Comparison of ENCODE assay signal across 8 mouse cellular contexts in genomic region chr11:113165069-113165795, GRCm38 (mm10).
DNase-seq lines count a peak whose midpoint lies in the region; ATAC-seq and TF ChIP-seq lines count a peak whose summit lies in the region.

No protein-coding gene starts in this region.

- ATAC-seq in forebrain, embryonic 12.5 days (ENCODE audit: low FRiP score): peak; percentile 69
- ATAC-seq in heart, embryonic 15.5 days (replicated peaks; ENCODE audit: insufficient number of reproducible peaks, insufficient read depth, low FRiP score, low read depth): peak; percentile 76
- peak; percentile 36; the same call in 1 of the 2 replicates for ATAC-seq in liver, embryonic 14.5 days (ENCODE audit: insufficient read depth)
- ATAC-seq in neural tube, embryonic 12.5 days (ENCODE audit: low FRiP score, low read depth): peak; percentile 67

- peak overlapping the region; percentile 53; the same call in 1 of the 2 replicates for H3K27ac ChIP-seq in brown adipose tissue, adult 24 weeks (replicated peaks; ENCODE audit: low read depth, low read length)
- peak overlapping the region; percentile 77 for H3K27ac ChIP-seq in forebrain, embryonic 12.5 days
- H3K27ac ChIP-seq in heart, embryonic 15.5 days: 0 out of 2 replicates have a peak overlapping the region, but pooled peaks have one; percentile 23
- no peak overlapping the region for H3K27ac ChIP-seq in liver, embryonic 14.5 days
- H3K27ac ChIP-seq in neural tube, embryonic 12.5 days: no peak overlapping the region

- peak; percentile 43 for DNase-seq in A20 (ENCODE audit: low read depth, low spot score)
- peak; percentile 89 for DNase-seq in kidney, postnatal 14 days
- DNase-seq in liver, embryonic 14.5 days (ENCODE audit: low read depth in 3 of 3, low spot score in 3 of 3): peak in 1 of 3 experiments; percentile 11
- peak; percentile 92 for DNase-seq in testis, postnatal 10 days (ENCODE audit: low spot score)

- TF ChIP-seq CTCF in liver, embryonic 14.5 days (IDR thresholded peaks at IDR 0.05; ENCODE audit: low read depth): peak; percentile 95

- peak overlapping the region; percentile 48 for H3K9ac ChIP-seq in forebrain, embryonic 12.5 days
- 0 out of 2 replicates have a peak overlapping the region, but pooled peaks have one; percentile 2 for H3K9ac ChIP-seq in heart, embryonic 15.5 days
- H3K9ac ChIP-seq in liver, embryonic 14.5 days (replicated peaks): no peak overlapping the region
- H3K9ac ChIP-seq in neural tube, embryonic 12.5 days: peak overlapping the region; percentile 18; the same call in 1 of the 2 replicates

- TF ChIP-seq EP300 in liver, embryonic 14.5 days (IDR thresholded peaks at IDR 0.05; ENCODE audit: low read depth): no peak

- 7% methylated on average over 23 of the region's 23 CpGs for WGBS in forebrain, embryonic 12.5 days
- WGBS in heart, embryonic 15.5 days: 5% methylated on average over 23 of the region's 23 CpGs
- 12% methylated on average over 23 of the region's 23 CpGs for WGBS in liver, embryonic 14.5 days (ENCODE audit: insufficient replicate concordance)
- WGBS in neural tube, embryonic 12.5 days: 6% methylated on average over 23 of the region's 23 CpGs

- H3K4me2 ChIP-seq in forebrain, embryonic 12.5 days: peak overlapping the region; percentile 58
- H3K4me2 ChIP-seq in heart, embryonic 15.5 days: peak overlapping the region; percentile 61
- peak overlapping the region; percentile 35; the same call in 1 of the 2 replicates for H3K4me2 ChIP-seq in liver, embryonic 14.5 days (ENCODE audit: low read depth)
- H3K4me2 ChIP-seq in neural tube, embryonic 12.5 days (replicated peaks): peak overlapping the region; percentile 60

- H3K4me3 ChIP-seq in brown adipose tissue, adult 24 weeks (ENCODE audit: insufficient read depth, low read depth, low read length): peak overlapping the region; percentile 32; the same call in 1 of the 2 replicates
- peak overlapping the region; percentile 31 for H3K4me3 ChIP-seq in forebrain, embryonic 12.5 days (replicated peaks)
- peak overlapping the region; percentile 31 for H3K4me3 ChIP-seq in heart, embryonic 15.5 days
- no peak overlapping the region for H3K4me3 ChIP-seq in liver, embryonic 14.5 days (ENCODE audit: insufficient read depth in 1 of 2, low read depth in 2 of 2, low read length in 2 of 2)
- H3K4me3 ChIP-seq in neural tube, embryonic 12.5 days: peak overlapping the region; percentile 11

- no peaks in the 10 kb centered on the region; the same call in 1 of the 2 replicates for H3K4me1 ChIP-seq in brown adipose tissue, adult 24 weeks (ENCODE audit: control insufficient read depth, insufficient read depth, insufficient read length, low read length)
- peaks cover 53% of the 10 kb centered on the region for H3K4me1 ChIP-seq in forebrain, embryonic 12.5 days
- peaks cover 26% of the 10 kb centered on the region for H3K4me1 ChIP-seq in heart, embryonic 15.5 days (replicated peaks)
- no peaks in the 10 kb centered on the region for H3K4me1 ChIP-seq in liver, embryonic 14.5 days (replicated peaks; ENCODE audit: control insufficient read depth in 2 of 2, insufficient read depth in 2 of 2, low read length in 1 of 2)
- H3K4me1 ChIP-seq in neural tube, embryonic 12.5 days: peaks cover 51% of the 10 kb centered on the region

- H3K9me3 ChIP-seq in forebrain, embryonic 12.5 days: no peaks in the 10 kb centered on the region
- H3K9me3 ChIP-seq in heart, embryonic 15.5 days (replicated peaks): no peaks in the 10 kb centered on the region
- H3K9me3 ChIP-seq in liver, embryonic 14.5 days (ENCODE audit: control insufficient read depth, low read length): no peaks in the 10 kb centered on the region
- no peaks in the 10 kb centered on the region for H3K9me3 ChIP-seq in neural tube, embryonic 12.5 days

- no peaks in the 10 kb centered on the region for H3K36me3 ChIP-seq in forebrain, embryonic 12.5 days (replicated peaks)
- no peaks in the 10 kb centered on the region for H3K36me3 ChIP-seq in heart, embryonic 15.5 days
- no peaks in the 10 kb centered on the region for H3K36me3 ChIP-seq in liver, embryonic 14.5 days (replicated peaks; ENCODE audit: control insufficient read depth, insufficient read depth, low read depth)
- H3K36me3 ChIP-seq in neural tube, embryonic 12.5 days: 0 out of 2 replicates have a peak, but pooled peaks cover 2% of the 10 kb centered on the region

- H3K27me3 ChIP-seq in forebrain, embryonic 12.5 days: no peaks in the 10 kb centered on the region; the same call in 1 of the 2 replicates
- peaks cover 4% of the 10 kb centered on the region; the same call in 1 of the 2 replicates for H3K27me3 ChIP-seq in heart, embryonic 15.5 days
- H3K27me3 ChIP-seq in liver, embryonic 14.5 days (ENCODE audit: control insufficient read depth, insufficient read depth, low read length): no peaks in the 10 kb centered on the region
- H3K27me3 ChIP-seq in neural tube, embryonic 12.5 days (replicated peaks): no peaks in the 10 kb centered on the region

Comparison
In these comparisons a context has a peak if more than half of its experiments do, and no peak if none do; other contexts are left out.
1. H3K27ac ChIP-seq: peak in brown adipose tissue, adult 24 weeks (single experiment), forebrain, embryonic 12.5 days (single experiment) and heart, embryonic 15.5 days (single experiment); none in liver, embryonic 14.5 days (single experiment) and neural tube, embryonic 12.5 days (single experiment).
2. H3K4me3 ChIP-seq: peak in brown adipose tissue, adult 24 weeks (single experiment), forebrain, embryonic 12.5 days (single experiment), heart, embryonic 15.5 days (single experiment) and neural tube, embryonic 12.5 days (single experiment); none in liver, embryonic 14.5 days (0 of 2).
3. Peak in every context shown above with its lines, with median percentiles within 50 percentile points of each other: ATAC-seq and H3K4me2 ChIP-seq.